Mouse (Mus musculus) embryonic facial prominence, embryonic 14.5 days (tissue): ENCODE measurements at regions not wholly inside any gene's neighbourhood (a gene's known extent, or its start where the extent isn't known, plus 50 kb on each side); places are given as distances from the start of the nearest gene placed in this dataset.

ENCODE experiments used
- ATAC-seq: fragments of 200-750 bp; cut with Nextera tagmentation; 2 replicates; pipeline ENCODE4 v1.8.0; 2017; ENCODE audit warnings: low read depth, moderate number of reproducible peaks, moderate TSS enrichment
- DNase-seq: peaks from one replicate; pipeline ENCODE4 v3.0.0-alpha.2; 2015; ENCODE audit warnings: low spot score
- H3K27ac ChIP-seq: fragments of 300-500 bp; sonication (generic); replicated peaks from 2 replicates; pipeline ENCODE4 v1.5.1; 2014; ENCODE audit warnings: low read depth, mild to moderate bottlenecking, low read length, moderate library complexity
- H3K27me3 ChIP-seq: fragments of 300-500 bp; sonication (generic); replicated peaks from 2 replicates; pipeline ENCODE4 v1.6.1; 2014; ENCODE audit warnings: low read length; ENCODE audit not compliant: control insufficient read depth, insufficient read depth
- H3K36me3 ChIP-seq: fragments of 300-500 bp; sonication (generic); 2 replicates; pipeline ENCODE4 v1.6.1; 2014; ENCODE audit warnings: low read length, mixed read lengths; ENCODE audit not compliant: control insufficient read depth, insufficient read depth
- H3K4me1 ChIP-seq: fragments of 300-500 bp; sonication (generic); 2 replicates; pipeline ENCODE4 v1.6.1; 2014; ENCODE audit warnings: antibody characterized with exemption, low read length; ENCODE audit not compliant: control insufficient read depth, insufficient read depth
- H3K4me2 ChIP-seq: fragments of 300-500 bp; sonication (generic); 2 replicates; pipeline ENCODE4 v1.6.1; 2014; ENCODE audit warnings: low read depth, mild to moderate bottlenecking, low read length, moderate library complexity, mixed read lengths
- H3K4me3 ChIP-seq: fragments of 300-500 bp; sonication (generic); 2 replicates; pipeline ENCODE4 v1.5.1; 2014; ENCODE audit warnings: low read depth, mild to moderate bottlenecking, low read length
- H3K9ac ChIP-seq: fragments of 300-500 bp; sonication (generic); 2 replicates; pipeline ENCODE4 v1.6.1; 2014; ENCODE audit warnings: low read depth, mild to moderate bottlenecking, low read length, moderate library complexity, mixed read lengths
- H3K9me3 ChIP-seq: fragments of 300-500 bp; sonication (generic); 2 replicates; pipeline ENCODE4 v1.6.1; 2016; ENCODE audit warnings: low read length; ENCODE audit not compliant: control insufficient read depth
- WGBS: fragments of 180-500 bp; shearing (Covaris S2); extraction: QIAGEN DNeasy Blood & Tissue Kit; methylation state at CpG from one replicate; pipeline ENCODE4 v1.1.7; 2014; 5-methylcytosine and 5-hydroxymethylcytosine counted together

DNA sequence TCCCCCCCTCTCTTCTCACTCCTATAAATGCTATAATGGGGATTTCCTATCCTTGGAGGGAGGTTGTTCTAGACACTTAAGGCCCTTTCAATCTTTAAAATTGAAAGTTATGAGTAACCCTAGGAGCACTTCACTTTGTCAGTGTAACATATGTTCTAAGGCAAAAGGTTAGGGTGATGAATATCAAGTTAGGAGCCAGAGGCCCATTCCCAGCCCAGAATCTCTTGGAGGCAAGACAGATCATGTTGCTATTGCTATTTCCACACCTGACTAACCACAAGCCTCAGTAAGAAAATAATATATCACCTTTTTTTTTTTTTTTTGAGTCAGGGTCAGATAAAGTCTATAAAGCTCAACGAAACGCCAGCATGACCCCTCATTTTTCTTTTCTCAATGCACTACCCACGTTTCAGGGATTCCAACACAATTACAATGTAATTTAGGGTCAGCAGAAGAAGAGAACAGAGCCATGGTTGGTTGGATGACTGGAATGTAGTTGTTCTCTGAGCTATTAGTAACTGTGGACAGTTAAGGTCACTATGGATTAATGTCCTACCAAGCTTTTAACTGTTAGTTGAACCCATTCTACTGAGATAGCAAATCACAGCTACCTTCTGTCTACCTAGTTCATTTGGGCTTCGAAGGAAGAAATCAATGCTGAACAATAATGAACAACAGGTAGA lies 693.0 kb upstream of the Apob start:
- Histone ChIP-seq H3K4me2 (no peak overlapping the region), H3K9ac (no peak overlapping the region), H3K4me1 (no peaks in the 10 kb centered on the region), H3K27me3 (no peaks in the 10 kb centered on the region), H3K4me3 (no peak overlapping the region), H3K27ac (no peak overlapping the region), H3K9me3 (no peaks in the 10 kb centered on the region), H3K36me3 (no peaks in the 10 kb centered on the region)
- DNase-seq (no peak), ATAC-seq (no peak)
- WGBS, result 66% methylated on average over 4 of the region's 4 CpGs

DNA sequence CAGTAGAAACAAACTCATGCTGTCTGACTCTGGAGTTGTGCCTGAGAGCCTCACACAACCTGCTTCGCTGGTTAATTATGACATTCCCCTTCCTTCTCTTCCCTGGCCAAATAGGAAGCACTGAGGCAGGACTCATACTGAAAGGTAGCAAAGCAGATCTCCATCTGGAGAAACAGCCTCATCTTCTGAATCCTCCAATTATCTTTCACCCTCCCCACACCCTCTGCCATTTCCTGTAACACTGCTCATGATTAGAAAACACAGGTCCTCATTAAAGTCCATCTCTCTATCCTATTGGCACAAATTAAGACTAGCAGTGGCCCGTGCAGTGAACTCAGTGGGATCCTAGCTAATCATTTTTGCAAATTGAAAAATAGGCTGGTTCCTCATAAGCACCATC lies 685.9 kb upstream of the Apob start:
- Histone ChIP-seq H3K27me3 (no peaks in the 10 kb centered on the region), H3K4me1 (no peaks in the 10 kb centered on the region), H3K4me2 (no peak overlapping the region), H3K27ac (no peak overlapping the region), H3K9ac (no peak overlapping the region), H3K4me3 (no peak overlapping the region), H3K36me3 (no peaks in the 10 kb centered on the region), H3K9me3 (no peaks in the 10 kb centered on the region)
- no peak for ATAC-seq
- DNase-seq, result no peak
- 48% methylated on average over 2 of the region's 2 CpGs for WGBS

DNA sequence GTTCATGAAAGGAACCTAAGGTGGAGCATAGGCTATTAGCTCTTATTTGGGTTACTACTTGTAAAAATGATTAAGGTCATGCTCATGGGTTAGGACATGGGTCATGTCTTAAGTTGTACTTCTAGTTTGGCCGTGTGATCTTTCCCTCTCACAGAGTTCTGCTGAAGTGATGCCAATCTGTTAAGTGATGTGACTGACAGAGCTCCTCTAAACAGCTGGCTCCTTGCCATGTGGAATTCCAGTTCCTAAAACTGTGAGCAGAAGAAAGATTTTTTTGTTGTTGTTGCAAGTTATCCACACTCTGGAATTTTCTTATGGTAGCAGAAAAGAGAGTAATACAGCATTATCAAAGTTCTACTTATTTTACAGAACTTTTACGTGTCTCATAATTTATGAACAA lies 680.4 kb upstream of the Apob start:
- Histone ChIP-seq H3K4me3 (no peak overlapping the region), H3K4me1 (no peaks in the 10 kb centered on the region), H3K9ac (no peak overlapping the region), H3K36me3 (no peaks in the 10 kb centered on the region), H3K4me2 (no peak overlapping the region), H3K9me3 (no peaks in the 10 kb centered on the region), H3K27me3 (no peaks in the 10 kb centered on the region), H3K27ac (no peak overlapping the region)
- no peak for DNase-seq
- WGBS, result 49% methylated on average over 2 of the region's 2 CpGs
- ATAC-seq, result no peak

DNA sequence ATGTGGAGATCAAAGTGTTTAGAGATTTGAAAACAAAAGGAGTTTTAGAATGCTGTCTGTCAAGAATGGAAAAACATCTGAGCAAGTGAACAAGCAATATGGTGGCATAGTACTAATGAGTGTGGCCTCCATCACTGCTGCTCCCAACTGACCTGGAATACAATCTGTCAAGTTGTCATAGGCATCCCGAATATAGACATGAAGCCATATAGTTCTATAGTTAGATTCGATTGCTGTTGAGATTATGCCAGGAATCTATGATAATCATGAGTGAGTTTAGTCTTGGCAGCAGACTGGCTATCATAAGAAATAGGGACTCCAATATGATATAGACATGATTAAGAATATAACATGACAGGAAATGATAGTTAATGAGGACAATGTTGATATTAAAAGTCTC lies 656.0 kb upstream of the Apob start:
- Histone ChIP-seq H3K27me3 (no peaks in the 10 kb centered on the region), H3K4me3 (no peak overlapping the region), H3K4me1 (no peaks in the 10 kb centered on the region), H3K36me3 (no peaks in the 10 kb centered on the region), H3K4me2 (no peak overlapping the region), H3K27ac (no peak overlapping the region), H3K9me3 (no peaks in the 10 kb centered on the region), H3K9ac (no peak overlapping the region)
- WGBS, result 79% methylated on average over 2 of the region's 2 CpGs
- ATAC-seq (no peak), DNase-seq (no peak)

DNA sequence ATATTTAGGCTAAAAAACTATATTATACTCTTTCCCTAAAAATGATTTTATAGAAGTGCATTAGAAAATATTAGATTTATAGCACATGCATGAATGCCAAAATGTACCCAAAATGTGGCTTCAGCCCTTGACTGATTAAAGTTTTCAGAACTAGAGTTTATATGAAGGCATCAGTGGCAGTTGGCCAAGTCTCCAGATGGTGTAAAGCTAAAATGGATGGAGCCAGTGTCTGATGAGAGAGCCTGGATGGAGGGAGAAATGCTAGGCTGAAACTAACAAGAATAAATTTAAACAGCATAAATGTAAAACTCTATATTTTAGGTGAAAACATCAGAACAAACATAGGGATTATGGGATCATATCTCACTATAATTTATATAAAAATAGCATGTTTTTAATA lies 648.8 kb upstream of the Apob start:
- H3K4me2 ChIP-seq, result no peak overlapping the region
- DNase-seq (no peak), ATAC-seq (no peak)
- no peak overlapping the region for H3K9ac ChIP-seq
- H3K4me1 ChIP-seq, result no peaks in the 10 kb centered on the region
- H3K27ac ChIP-seq, result no peak overlapping the region
- H3K27me3 ChIP-seq, result no peaks in the 10 kb centered on the region
- H3K4me3 ChIP-seq, result no peak overlapping the region
- no peaks in the 10 kb centered on the region for H3K9me3 ChIP-seq
- no peaks in the 10 kb centered on the region for H3K36me3 ChIP-seq
